Mouse (Mus musculus): Measurements from ENCODE around the gene 6030452D12Rik.

GRCm38 (mm10) chr8:106546746-106547145, 46.4 kb downstream of the 6030452D12Rik start:
- TF ChIP-seq CTCF (IDR thresholded peaks at IDR 0.05; ENCODE audit: low read depth) (no peak), EP300 (IDR thresholded peaks at IDR 0.05; ENCODE audit: low read depth) (no peak)
